ENCODE assay signal across 11 mouse cellular contexts in the genomic region with DNA sequence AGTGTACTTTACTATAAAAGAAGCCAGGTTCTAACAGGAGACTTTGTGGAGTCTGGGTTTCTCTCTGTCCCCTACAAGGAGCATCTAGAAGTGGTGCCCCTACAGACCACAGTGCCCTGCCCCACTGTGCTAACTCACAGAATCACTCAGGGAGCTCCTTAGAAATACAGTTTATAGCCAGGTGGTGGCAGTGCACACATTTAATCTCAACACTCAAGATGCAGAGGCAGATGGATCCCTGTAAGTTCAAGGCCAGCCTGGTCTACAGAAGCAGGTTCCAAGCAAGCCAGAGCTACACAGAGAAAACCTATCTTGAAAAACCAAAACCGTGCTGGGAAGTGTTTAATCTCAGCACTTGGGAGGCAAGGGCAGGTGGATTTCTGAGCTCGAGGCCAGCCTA. TPM values are rescaled to one million over a fixed set of nuclear protein-coding genes. Genes with fewer than 3 reads are reported as not detected.
DNase-seq lines count a peak whose midpoint lies in the region; ATAC-seq and TF ChIP-seq lines count a peak whose summit lies in the region.
"Had no signal": no experiment of that assay in that cellular context is flagged by ENCODE, and none has a peak within 500 bp of the region (broad histone marks: within the 10 kb centered on the region; RNA-seq: fewer than 3 reads in every experiment).

No protein-coding gene starts in this region.

- no peak overlapping the region for H3K27ac ChIP-seq in forebrain, embryonic 14.5 days (ENCODE audit: low read depth, low read length)
- no peak overlapping the region for H3K27ac ChIP-seq in forebrain, embryonic 13.5 days
- peak overlapping the region; percentile 14; the same call in 1 of the 2 replicates for H3K27ac ChIP-seq in liver, embryonic 14.5 days
- no peak overlapping the region for H3K27ac ChIP-seq in hindbrain, embryonic 14.5 days
- H3K27ac ChIP-seq: forebrain, embryonic 12.5 days; limb, embryonic 13.5 days had no signal

- H3K4me2 ChIP-seq in forebrain, embryonic 14.5 days (ENCODE audit: low read length), result no peak overlapping the region
- no peak overlapping the region for H3K4me2 ChIP-seq in forebrain, embryonic 13.5 days
- no peak overlapping the region for H3K4me2 ChIP-seq in liver, embryonic 14.5 days (ENCODE audit: low read depth)
- H3K4me2 ChIP-seq in hindbrain, embryonic 14.5 days (replicated peaks), result no peak overlapping the region
- H3K4me2 ChIP-seq: forebrain, embryonic 12.5 days; limb, embryonic 13.5 days; midbrain, embryonic 15.5 days had no signal

- ATAC-seq in forebrain, embryonic 14.5 days, result no peak
- ATAC-seq in forebrain, embryonic 13.5 days, result no peak
- peak; percentile 17; the same call in 1 of the 2 replicates for ATAC-seq in liver, embryonic 14.5 days (ENCODE audit: insufficient read depth)
- ATAC-seq in hindbrain, embryonic 14.5 days (ENCODE audit: low FRiP score), result no peak
- ATAC-seq: midbrain, embryonic 15.5 days had no signal

- 99% methylated on average over 2 of the region's 2 CpGs for WGBS in forebrain, embryonic 14.5 days
- WGBS in forebrain, embryonic 13.5 days, result 94% methylated on average over 2 of the region's 2 CpGs
- WGBS in liver, embryonic 14.5 days (ENCODE audit: insufficient replicate concordance), result 72% methylated on average over 2 of the region's 2 CpGs
- WGBS in hindbrain, embryonic 14.5 days, result 93% methylated on average over 2 of the region's 2 CpGs

- H3K36me3 ChIP-seq in forebrain, embryonic 14.5 days (ENCODE audit: control insufficient read depth, insufficient read depth, low read length), result peaks cover 68% of the 10 kb centered on the region
- H3K36me3 ChIP-seq in forebrain, embryonic 13.5 days (ENCODE audit: poor library complexity, severe bottlenecking), result peaks cover 77% of the 10 kb centered on the region
- peaks cover 31% of the 10 kb centered on the region for H3K36me3 ChIP-seq in liver, embryonic 14.5 days (replicated peaks; ENCODE audit: control insufficient read depth, insufficient read depth, low read depth)
- peaks cover 83% of the 10 kb centered on the region for H3K36me3 ChIP-seq in hindbrain, embryonic 14.5 days (replicated peaks; ENCODE audit: control insufficient read depth, insufficient read depth)

- TF ChIP-seq CTCF in liver, embryonic 14.5 days (IDR thresholded peaks at IDR 0.05; ENCODE audit: low read depth), result no peak

- H3K9ac ChIP-seq in forebrain, embryonic 14.5 days (ENCODE audit: low read length), result no peak overlapping the region
- no peak overlapping the region for H3K9ac ChIP-seq in forebrain, embryonic 13.5 days
- H3K9ac ChIP-seq in liver, embryonic 14.5 days (replicated peaks), result no peak overlapping the region
- H3K9ac ChIP-seq in hindbrain, embryonic 14.5 days, result no peak overlapping the region
- H3K9ac ChIP-seq: forebrain, embryonic 12.5 days; limb, embryonic 13.5 days; midbrain, embryonic 15.5 days had no signal

- H3K27me3 ChIP-seq in forebrain, embryonic 14.5 days (replicated peaks; ENCODE audit: control insufficient read depth, insufficient read depth, low read length), result no peaks in the 10 kb centered on the region
- no peaks in the 10 kb centered on the region for H3K27me3 ChIP-seq in forebrain, embryonic 13.5 days
- H3K27me3 ChIP-seq in liver, embryonic 14.5 days (ENCODE audit: control insufficient read depth, insufficient read depth, low read length), result no peaks in the 10 kb centered on the region
- no peaks in the 10 kb centered on the region for H3K27me3 ChIP-seq in hindbrain, embryonic 14.5 days (ENCODE audit: control insufficient read depth, insufficient read depth, low read length)
- H3K27me3 ChIP-seq: forebrain, embryonic 12.5 days; limb, embryonic 13.5 days; midbrain, embryonic 15.5 days had no signal

- TF ChIP-seq EP300 in liver, embryonic 14.5 days (IDR thresholded peaks at IDR 0.05; ENCODE audit: low read depth), result no peak

- no peak overlapping the region for H3K4me3 ChIP-seq in forebrain, embryonic 14.5 days (ENCODE audit: low read depth, low read length)
- H3K4me3 ChIP-seq in forebrain, embryonic 13.5 days, result no peak overlapping the region
- no peak overlapping the region for H3K4me3 ChIP-seq in liver, embryonic 14.5 days (ENCODE audit: insufficient read depth in 1 of 2, low read depth in 2 of 2, low read length in 2 of 2)
- no peak overlapping the region for H3K4me3 ChIP-seq in hindbrain, embryonic 14.5 days (replicated peaks; ENCODE audit: low read length)
- H3K4me3 ChIP-seq: forebrain, embryonic 12.5 days; limb, embryonic 13.5 days; midbrain, embryonic 15.5 days had no signal

- DNase-seq in forebrain, embryonic 14.5 days (ENCODE audit: low spot score), result peak; percentile 20
- no peak for DNase-seq in liver, embryonic 14.5 days (ENCODE audit: low read depth in 3 of 3, low spot score in 3 of 3)
- no peak for DNase-seq in liver
- peak; percentile 18 for DNase-seq in T-cell, adult 2 months (ENCODE audit: low spot score)
- peak; percentile 53 for DNase-seq in naive thymus-derived CD4-positive, alpha-beta T cell, adult 2 months (ENCODE audit: low read depth)
- DNase-seq in hindbrain, embryonic 14.5 days (ENCODE audit: low spot score), result no peak
- no peak for DNase-seq in kidney, adult 9 months

- no peaks in the 10 kb centered on the region for H3K9me3 ChIP-seq in forebrain, embryonic 14.5 days (replicated peaks; ENCODE audit: control insufficient read depth, low read length)
- no peaks in the 10 kb centered on the region for H3K9me3 ChIP-seq in forebrain, embryonic 13.5 days (replicated peaks)
- no peaks in the 10 kb centered on the region for H3K9me3 ChIP-seq in liver, embryonic 14.5 days (ENCODE audit: control insufficient read depth, low read length)
- H3K9me3 ChIP-seq in hindbrain, embryonic 14.5 days (ENCODE audit: control insufficient read depth, low read length), result no peaks in the 10 kb centered on the region
- H3K9me3 ChIP-seq: forebrain, embryonic 12.5 days; limb, embryonic 13.5 days; midbrain, embryonic 15.5 days had no signal

- no peaks in the 10 kb centered on the region for H3K4me1 ChIP-seq in forebrain, embryonic 14.5 days (ENCODE audit: control insufficient read depth, insufficient read depth, low read length)
- H3K4me1 ChIP-seq in forebrain, embryonic 13.5 days, result no peaks in the 10 kb centered on the region; the same call in 1 of the 2 replicates
- peaks cover 0 to 6% of the 10 kb centered on the region in 2 experiments; a peak in 2 of 4 replicates for H3K4me1 ChIP-seq in liver, embryonic 14.5 days (replicated peaks; ENCODE audit: control insufficient read depth in 2 of 2, insufficient read depth in 2 of 2, low read length in 1 of 2)
- no peaks in the 10 kb centered on the region for H3K4me1 ChIP-seq in hindbrain, embryonic 14.5 days (replicated peaks; ENCODE audit: control insufficient read depth, insufficient read depth, low read length)
- H3K4me1 ChIP-seq: forebrain, embryonic 12.5 days; limb, embryonic 13.5 days; midbrain, embryonic 15.5 days had no signal

RNA-seq across cellular contexts. Expression of gene Snx21, which starts 8.1 kb away (rescaled TPM):
- polyA plus RNA-seq in forebrain, embryonic 14.5 days (2014; fragmentation: Nextera tagmentation; extraction: Ambion mirVana), result 20.4 and 22.8 TPM in 2 replicates
- polyA plus RNA-seq in forebrain, embryonic 13.5 days (2015; fragmentation: Nextera tagmentation; extraction: Ambion mirVana), result 14.7 and 15.4 TPM in 2 replicates
- 2.3 TPM in 2 replicates for polyA plus RNA-seq in liver, embryonic 14.5 days (2012; rRNA removed)
- polyA plus RNA-seq in liver, embryonic 14.5 days (2014; fragmentation: Nextera tagmentation; extraction: Ambion mirVana), result 2.9 and 4.4 TPM in 2 replicates
- polyA plus RNA-seq in hindbrain, embryonic 14.5 days (2014; fragmentation: Nextera tagmentation; extraction: Ambion mirVana), result 33.3 and 40.8 TPM in 2 replicates

RNA-seq across cellular contexts. Expression of gene Acot8, which starts 10.9 kb away (rescaled TPM):
- 12.0 and 14.3 TPM in 2 replicates for polyA plus RNA-seq in forebrain, embryonic 14.5 days (2014; fragmentation: Nextera tagmentation; extraction: Ambion mirVana)
- 16.5 and 17.0 TPM in 2 replicates for polyA plus RNA-seq in forebrain, embryonic 13.5 days (2015; fragmentation: Nextera tagmentation; extraction: Ambion mirVana)
- 20.6 and 22.1 TPM in 2 replicates for polyA plus RNA-seq in liver, embryonic 14.5 days (2012; rRNA removed)
- 13.5 and 14.7 TPM in 2 replicates for polyA plus RNA-seq in liver, embryonic 14.5 days (2014; fragmentation: Nextera tagmentation; extraction: Ambion mirVana)
- 18.3 and 20.8 TPM in 2 replicates for polyA plus RNA-seq in hindbrain, embryonic 14.5 days (2014; fragmentation: Nextera tagmentation; extraction: Ambion mirVana)

RNA-seq across cellular contexts. Expression of gene Zswim3, which starts 11.1 kb away (rescaled TPM):
- polyA plus RNA-seq in forebrain, embryonic 14.5 days (2014; fragmentation: Nextera tagmentation; extraction: Ambion mirVana), result 13.0 and 15.0 TPM in 2 replicates
- 11.7 and 12.1 TPM in 2 replicates for polyA plus RNA-seq in forebrain, embryonic 13.5 days (2015; fragmentation: Nextera tagmentation; extraction: Ambion mirVana)
- 2.2 and 2.4 TPM in 2 replicates for polyA plus RNA-seq in liver, embryonic 14.5 days (2012; rRNA removed)
- polyA plus RNA-seq in liver, embryonic 14.5 days (2014; fragmentation: Nextera tagmentation; extraction: Ambion mirVana), result 3.7 and 4.5 TPM in 2 replicates
- polyA plus RNA-seq in hindbrain, embryonic 14.5 days (2014; fragmentation: Nextera tagmentation; extraction: Ambion mirVana), result 16.4 and 17.0 TPM in 2 replicates

RNA-seq across cellular contexts. Expression of gene Tnnc2, which starts 14.0 kb away (rescaled TPM):
- not detected in 2 replicates for polyA plus RNA-seq in forebrain, embryonic 14.5 days (2014; fragmentation: Nextera tagmentation; extraction: Ambion mirVana)
- not detected in 2 replicates for polyA plus RNA-seq in forebrain, embryonic 13.5 days (2015; fragmentation: Nextera tagmentation; extraction: Ambion mirVana)
- 0.15 and 0.32 TPM in 2 replicates for polyA plus RNA-seq in liver, embryonic 14.5 days (2012; rRNA removed)
- polyA plus RNA-seq in liver, embryonic 14.5 days (2014; fragmentation: Nextera tagmentation; extraction: Ambion mirVana), result 0.44 TPM in 1 of 2 replicates, not detected in the other
- 0.39 TPM in 1 of 2 replicates, not detected in the other for polyA plus RNA-seq in hindbrain, embryonic 14.5 days (2014; fragmentation: Nextera tagmentation; extraction: Ambion mirVana)
- polyA plus RNA-seq: midbrain, embryonic 15.5 days had no signal

RNA-seq across cellular contexts. Expression of gene Ube2c, which starts 24.1 kb away (rescaled TPM):
- 162 and 198 TPM in 2 replicates for polyA plus RNA-seq in forebrain, embryonic 14.5 days (2014; fragmentation: Nextera tagmentation; extraction: Ambion mirVana)
- polyA plus RNA-seq in forebrain, embryonic 13.5 days (2015; fragmentation: Nextera tagmentation; extraction: Ambion mirVana), result 476 and 507 TPM in 2 replicates
- 459 and 465 TPM in 2 replicates for polyA plus RNA-seq in liver, embryonic 14.5 days (2012; rRNA removed)
- polyA plus RNA-seq in liver, embryonic 14.5 days (2014; fragmentation: Nextera tagmentation; extraction: Ambion mirVana), result 533 and 562 TPM in 2 replicates
- polyA plus RNA-seq in hindbrain, embryonic 14.5 days (2014; fragmentation: Nextera tagmentation; extraction: Ambion mirVana), result 59.4 and 67.9 TPM in 2 replicates

Comparison
In these comparisons a context has a peak if more than half of its experiments do, and no peak if none do; other contexts are left out.
1. DNase-seq: peak in forebrain, embryonic 14.5 days (single experiment), T-cell, adult 2 months (single experiment) and naive thymus-derived CD4-positive, alpha-beta T cell, adult 2 months (single experiment); none in liver, embryonic 14.5 days (0 of 3), liver (single experiment), hindbrain, embryonic 14.5 days (single experiment) and kidney, adult 9 months (single experiment).